Mouse (Mus musculus): Measurements from ENCODE around the gene Gm11237. TPM values are rescaled to one million over a fixed set of nuclear protein-coding genes. Genes with fewer than 3 reads are reported as not detected.

Gm11237 gene
- total RNA-seq (2023): not detected

DNA sequence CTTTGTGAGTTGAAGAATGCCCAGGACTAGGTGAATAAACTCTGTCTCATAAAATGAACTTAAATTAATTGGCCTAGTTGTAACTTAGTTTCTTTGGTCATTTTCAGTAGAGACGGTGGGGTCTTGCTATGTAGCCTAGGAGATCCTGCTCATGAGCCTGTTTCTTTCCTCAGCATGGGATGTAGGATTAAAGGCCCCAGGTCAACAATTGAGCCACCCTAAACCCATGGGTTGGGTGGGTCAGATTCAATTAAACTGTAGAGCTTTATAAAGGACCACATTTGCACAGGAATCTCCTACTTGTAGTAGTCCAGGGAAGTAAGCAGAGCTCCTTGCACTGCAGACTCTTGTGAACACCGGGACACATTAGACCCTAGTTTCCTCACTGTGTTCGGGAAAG is at the start of gene Gm11237:
Gm11237 (plus strand) TSS at position 301 of the 400 bp plus-strand sequence.

DNA sequence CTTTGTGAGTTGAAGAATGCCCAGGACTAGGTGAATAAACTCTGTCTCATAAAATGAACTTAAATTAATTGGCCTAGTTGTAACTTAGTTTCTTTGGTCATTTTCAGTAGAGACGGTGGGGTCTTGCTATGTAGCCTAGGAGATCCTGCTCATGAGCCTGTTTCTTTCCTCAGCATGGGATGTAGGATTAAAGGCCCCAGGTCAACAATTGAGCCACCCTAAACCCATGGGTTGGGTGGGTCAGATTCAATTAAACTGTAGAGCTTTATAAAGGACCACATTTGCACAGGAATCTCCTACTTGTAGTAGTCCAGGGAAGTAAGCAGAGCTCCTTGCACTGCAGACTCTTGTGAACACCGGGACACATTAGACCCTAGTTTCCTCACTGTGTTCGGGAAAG is 15.2 kb upstream of the Gm11237 start, which contains the start of gene Gm11238:
Gm11238 (plus strand) TSS at position 301 of the 400 bp plus-strand sequence.

DNA sequence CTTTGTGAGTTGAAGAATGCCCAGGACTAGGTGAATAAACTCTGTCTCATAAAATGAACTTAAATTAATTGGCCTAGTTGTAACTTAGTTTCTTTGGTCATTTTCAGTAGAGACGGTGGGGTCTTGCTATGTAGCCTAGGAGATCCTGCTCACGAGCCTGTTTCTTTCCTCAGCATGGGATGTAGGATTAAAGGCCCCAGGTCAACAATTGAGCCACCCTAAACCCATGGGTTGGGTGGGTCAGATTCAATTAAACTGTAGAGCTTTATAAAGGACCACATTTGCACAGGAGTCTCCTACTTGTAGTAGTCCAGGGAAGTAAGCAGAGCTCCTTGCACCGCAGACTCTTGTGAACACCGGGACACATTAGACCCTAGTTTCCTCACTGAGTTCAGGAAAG is 15.0 kb downstream of the Gm11237 start, which contains the start of gene Gm11236:
Gm11236 (plus strand) TSS at position 301 of the 400 bp plus-strand sequence.

DNA sequence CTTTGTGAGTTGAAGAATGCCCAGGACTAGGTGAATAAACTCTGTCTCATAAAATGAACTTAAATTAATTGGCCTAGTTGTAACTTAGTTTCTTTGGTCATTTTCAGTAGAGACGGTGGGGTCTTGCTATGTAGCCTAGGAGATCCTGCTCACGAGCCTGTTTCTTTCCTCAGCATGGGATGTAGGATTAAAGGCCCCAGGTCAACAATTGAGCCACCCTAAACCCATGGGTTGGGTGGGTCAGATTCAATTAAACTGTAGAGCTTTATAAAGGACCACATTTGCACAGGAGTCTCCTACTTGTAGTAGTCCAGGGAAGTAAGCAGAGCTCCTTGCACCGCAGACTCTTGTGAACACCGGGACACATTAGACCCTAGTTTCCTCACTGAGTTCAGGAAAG is 45.3 kb downstream of the Gm11237 start, which contains the start of gene Gm11239:
Gm11239 (plus strand) TSS at position 301 of the 400 bp plus-strand sequence.

Other genes starting within 250 kb of the Gm11237 start
- not detected for gene Gm11487, start 217.9 kb upstream of the Gm11237 start, total RNA-seq (2023)
- not detected for gene Gm11238, start 15.1 kb upstream of the Gm11237 start, total RNA-seq (2023)
- not detected for gene Gm11236, start 15.1 kb downstream of the Gm11237 start, total RNA-seq (2023)
- not detected for gene Gm11239, start 45.4 kb downstream of the Gm11237 start, total RNA-seq (2023)
- gene Gm428, start 60.5 kb downstream of the Gm11237 start, total RNA-seq (2023): not detected
- gene Rasef, start 168.0 kb downstream of the Gm11237 start, total RNA-seq (2023): not detected

Data from CD4-positive naive resting alpha-beta T cell, adult 76 days (primary cell).